Comparison of ENCODE assay signal across 10 mouse cellular contexts in the genomic region with DNA sequence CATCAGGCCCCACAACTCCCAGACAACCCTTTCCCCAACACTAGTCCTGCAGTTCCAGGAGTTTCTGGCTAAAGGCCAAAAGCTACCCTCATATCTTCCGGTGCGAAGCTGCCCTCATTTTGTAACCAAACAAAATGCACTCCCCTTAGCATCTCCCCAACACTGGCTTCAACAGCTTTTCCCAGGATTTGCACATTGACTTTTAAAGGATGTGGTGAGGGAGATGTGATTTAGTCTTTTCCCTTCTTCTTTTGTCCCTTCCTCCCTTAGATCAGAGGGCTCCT. TPM values are rescaled to one million over a fixed set of nuclear protein-coding genes. Genes with fewer than 3 reads are reported as not detected.
DNase-seq lines count a peak whose midpoint lies in the region; ATAC-seq lines count a peak whose summit lies in the region.
"Had no signal": no experiment of that assay in that cellular context is flagged by ENCODE, and none has a peak within 500 bp of the region (broad histone marks: within the 10 kb centered on the region; RNA-seq: fewer than 3 reads in every experiment).

No protein-coding gene starts in this region.

- no peak overlapping the region; the same call in 1 of the 2 replicates for H3K4me3 ChIP-seq in kidney, embryonic 15.5 days (replicated peaks)
- peak overlapping the region; percentile 78 for H3K4me3 ChIP-seq in forebrain, embryonic 12.5 days (replicated peaks)
- peak overlapping the region; percentile 73 for H3K4me3 ChIP-seq in limb, embryonic 10.5 days
- peak overlapping the region; percentile 69 for H3K4me3 ChIP-seq in neural tube, embryonic 15.5 days (replicated peaks)

- peak overlapping the region; percentile 85 for H3K4me2 ChIP-seq in kidney, embryonic 15.5 days
- H3K4me2 ChIP-seq in forebrain, embryonic 12.5 days, result peak overlapping the region; percentile 72
- H3K4me2 ChIP-seq in neural tube, embryonic 15.5 days, result peak overlapping the region; percentile 69

- no peaks in the 10 kb centered on the region for H3K9me3 ChIP-seq in kidney, embryonic 15.5 days (replicated peaks)
- no peaks in the 10 kb centered on the region for H3K9me3 ChIP-seq in forebrain, embryonic 12.5 days
- no peaks in the 10 kb centered on the region for H3K9me3 ChIP-seq in limb, embryonic 10.5 days (replicated peaks)
- H3K9me3 ChIP-seq in neural tube, embryonic 15.5 days (replicated peaks), result no peaks in the 10 kb centered on the region
- H3K9me3 ChIP-seq: liver, embryonic 13.5 days had no signal

- 50% methylated on average over 2 of the region's 2 CpGs for WGBS in kidney, embryonic 15.5 days
- 33% methylated on average over 2 of the region's 2 CpGs for WGBS in forebrain, embryonic 12.5 days
- WGBS in limb, embryonic 10.5 days, result 61% methylated on average over 2 of the region's 2 CpGs
- 10% methylated on average over 2 of the region's 2 CpGs for WGBS in neural tube, embryonic 15.5 days

- peaks cover 35% of the 10 kb centered on the region for H3K4me1 ChIP-seq in kidney, embryonic 15.5 days
- peaks cover 43% of the 10 kb centered on the region for H3K4me1 ChIP-seq in forebrain, embryonic 12.5 days
- peaks cover 43% of the 10 kb centered on the region for H3K4me1 ChIP-seq in limb, embryonic 10.5 days
- H3K4me1 ChIP-seq in neural tube, embryonic 15.5 days, result peaks cover 42% of the 10 kb centered on the region

- H3K27me3 ChIP-seq in kidney, embryonic 15.5 days, result peaks cover 2% of the 10 kb centered on the region; the same call in 1 of the 2 replicates
- peaks cover 11% of the 10 kb centered on the region for H3K27me3 ChIP-seq in forebrain, embryonic 12.5 days
- H3K27me3 ChIP-seq in limb, embryonic 10.5 days (ENCODE audit: low read depth, poor library complexity, severe bottlenecking), result peaks cover 25% of the 10 kb centered on the region
- H3K27me3 ChIP-seq in neural tube, embryonic 15.5 days (replicated peaks), result peaks cover 4% of the 10 kb centered on the region; the same call in 1 of the 2 replicates

- DNase-seq in kidney, postnatal 4 days, result no peak
- DNase-seq in limb, embryonic 10.5 days (ENCODE audit: low spot score), result no peak
- DNase-seq in spleen, postnatal 14 days (ENCODE audit: low spot score in 2 of 2), result no peak
- no peak for DNase-seq in gastrocnemius, postnatal 10 days
- DNase-seq in layer of hippocampus, postnatal 14 days (ENCODE audit: low spot score in 2 of 2), result no peak
- DNase-seq: kidney, adult 8-10 months; liver, embryonic 13.5 days had no signal

- peaks cover 17% of the 10 kb centered on the region for H3K36me3 ChIP-seq in kidney, embryonic 15.5 days
- peaks cover 25% of the 10 kb centered on the region for H3K36me3 ChIP-seq in forebrain, embryonic 12.5 days (replicated peaks)
- H3K36me3 ChIP-seq in limb, embryonic 10.5 days, result peaks cover 49% of the 10 kb centered on the region
- peaks cover 27% of the 10 kb centered on the region for H3K36me3 ChIP-seq in neural tube, embryonic 15.5 days
- H3K36me3 ChIP-seq: liver, embryonic 13.5 days had no signal

- H3K27ac ChIP-seq in kidney, embryonic 15.5 days, result no peak overlapping the region
- peak overlapping the region; percentile 63; the same call in 1 of the 2 replicates for H3K27ac ChIP-seq in forebrain, embryonic 12.5 days
- H3K27ac ChIP-seq in limb, embryonic 10.5 days, result no peak overlapping the region
- H3K27ac ChIP-seq in neural tube, embryonic 15.5 days (replicated peaks), result peak overlapping the region; percentile 74
- H3K27ac ChIP-seq: liver, embryonic 13.5 days had no signal

- no peak overlapping the region for H3K9ac ChIP-seq in kidney, embryonic 15.5 days
- peak overlapping the region; percentile 86 for H3K9ac ChIP-seq in forebrain, embryonic 12.5 days
- peak overlapping the region; percentile 59 for H3K9ac ChIP-seq in neural tube, embryonic 15.5 days (replicated peaks)
- H3K9ac ChIP-seq: liver, embryonic 13.5 days had no signal

- no peak for ATAC-seq in kidney, embryonic 15.5 days (replicated peaks; ENCODE audit: low FRiP score)
- ATAC-seq in forebrain, embryonic 12.5 days (ENCODE audit: low FRiP score), result no peak
- no peak for ATAC-seq in neural tube, embryonic 15.5 days (ENCODE audit: low FRiP score)

RNA-seq across cellular contexts. Expression of gene Sema6c, which starts 2.0 kb away (rescaled TPM):
- 3.9 and 4.5 TPM in 2 replicates for polyA plus RNA-seq in kidney, embryonic 15.5 days (2015; fragmentation: Nextera tagmentation; extraction: Ambion mirVana)
- 31.2 and 34.5 TPM in 2 replicates for polyA plus RNA-seq in forebrain, embryonic 12.5 days (2016; fragmentation: Nextera tagmentation; extraction: Ambion mirVana)
- 8.9 and 15.8 TPM in 2 replicates for polyA plus RNA-seq in limb, embryonic 10.5 days (2016; fragmentation: Nextera tagmentation; extraction: Ambion mirVana)
- polyA plus RNA-seq in neural tube, embryonic 15.5 days (2015; fragmentation: Nextera tagmentation; extraction: Ambion mirVana), result 17.7 and 24.4 TPM in 2 replicates
- total RNA-seq in gastrocnemius, postnatal 10 days (2021), result 100 to 1,000 TPM; 103 to 123 TPM
- total RNA-seq in layer of hippocampus, postnatal 14 days (2021), result 10 to 100 TPM; 48.6 to 52.6 TPM

RNA-seq across cellular contexts. Expression of gene Tnfaip8l2, which starts 20.1 kb away (rescaled TPM):
- polyA plus RNA-seq in kidney, embryonic 15.5 days (2015; fragmentation: Nextera tagmentation; extraction: Ambion mirVana), result 2.7 and 2.9 TPM in 2 replicates
- polyA plus RNA-seq in forebrain, embryonic 12.5 days (2016; fragmentation: Nextera tagmentation; extraction: Ambion mirVana), result 1.5 and 2.0 TPM in 2 replicates
- polyA plus RNA-seq in limb, embryonic 10.5 days (2016; fragmentation: Nextera tagmentation; extraction: Ambion mirVana), result 0.35 and 1.9 TPM in 2 replicates
- polyA plus RNA-seq in neural tube, embryonic 15.5 days (2015; fragmentation: Nextera tagmentation; extraction: Ambion mirVana), result 3.0 and 5.6 TPM in 2 replicates
- 1 to 10 TPM; 1.8 to 2.3 TPM for total RNA-seq in gastrocnemius, postnatal 10 days (2021)
- total RNA-seq in layer of hippocampus, postnatal 14 days (2021), result 1 to 10 TPM; 2.3 to 3.0 TPM

RNA-seq across cellular contexts. Expression of gene Lysmd1, which starts 28.4 kb away (rescaled TPM):
- 14.5 and 15.5 TPM in 2 replicates for polyA plus RNA-seq in kidney, embryonic 15.5 days (2015; fragmentation: Nextera tagmentation; extraction: Ambion mirVana)
- 19.7 and 21.1 TPM in 2 replicates for polyA plus RNA-seq in forebrain, embryonic 12.5 days (2016; fragmentation: Nextera tagmentation; extraction: Ambion mirVana)
- 12.6 and 16.2 TPM in 2 replicates for polyA plus RNA-seq in limb, embryonic 10.5 days (2016; fragmentation: Nextera tagmentation; extraction: Ambion mirVana)
- polyA plus RNA-seq in neural tube, embryonic 15.5 days (2015; fragmentation: Nextera tagmentation; extraction: Ambion mirVana), result 38.1 and 46.0 TPM in 2 replicates
- total RNA-seq in gastrocnemius, postnatal 10 days (2021), result 1 to 10 TPM; 6.0 to 6.7 TPM
- total RNA-seq in layer of hippocampus, postnatal 14 days (2021), result 10 to 100 TPM; 22.5 to 22.8 TPM

RNA-seq across cellular contexts. Expression of gene Scnm1, which starts 28.5 kb away (rescaled TPM):
- 67.7 and 71.6 TPM in 2 replicates for polyA plus RNA-seq in kidney, embryonic 15.5 days (2015; fragmentation: Nextera tagmentation; extraction: Ambion mirVana)
- 84.6 and 95.1 TPM in 2 replicates for polyA plus RNA-seq in forebrain, embryonic 12.5 days (2016; fragmentation: Nextera tagmentation; extraction: Ambion mirVana)
- 74.1 and 79.7 TPM in 2 replicates for polyA plus RNA-seq in limb, embryonic 10.5 days (2016; fragmentation: Nextera tagmentation; extraction: Ambion mirVana)
- 86.7 and 88.4 TPM in 2 replicates for polyA plus RNA-seq in neural tube, embryonic 15.5 days (2015; fragmentation: Nextera tagmentation; extraction: Ambion mirVana)
- total RNA-seq in gastrocnemius, postnatal 10 days (2021), result 10 to 100 TPM; 35.5 to 40.8 TPM
- 10 to 100 TPM; 39.6 to 41.2 TPM for total RNA-seq in layer of hippocampus, postnatal 14 days (2021)

RNA-seq across cellular contexts. Expression of gene Tmod4, which starts 38.0 kb away (rescaled TPM):
- polyA plus RNA-seq in kidney, embryonic 15.5 days (2015; fragmentation: Nextera tagmentation; extraction: Ambion mirVana), result 0.93 and 1.9 TPM in 2 replicates
- polyA plus RNA-seq in forebrain, embryonic 12.5 days (2016; fragmentation: Nextera tagmentation; extraction: Ambion mirVana), result 0.97 and 1.1 TPM in 2 replicates
- 1.2 and 1.4 TPM in 2 replicates for polyA plus RNA-seq in limb, embryonic 10.5 days (2016; fragmentation: Nextera tagmentation; extraction: Ambion mirVana)
- polyA plus RNA-seq in neural tube, embryonic 15.5 days (2015; fragmentation: Nextera tagmentation; extraction: Ambion mirVana), result 1.3 and 1.5 TPM in 2 replicates
- 100 to 1,000 TPM; 423 to 469 TPM for total RNA-seq in gastrocnemius, postnatal 10 days (2021)
- total RNA-seq in layer of hippocampus, postnatal 14 days (2021), result 1 to 10 TPM in 1 of 2 experiments, under 1 TPM in 1; 0.83 to 1.5 TPM

Comparison
In these comparisons a context has a peak if more than half of its experiments do, and no peak if none do; other contexts are left out.
1. H3K27ac ChIP-seq: peak in forebrain, embryonic 12.5 days (single experiment) and neural tube, embryonic 15.5 days (single experiment); none in kidney, embryonic 15.5 days (single experiment) and limb, embryonic 10.5 days (single experiment).
2. Peak in every context shown above with its lines, with median percentiles within 50 percentile points of each other: H3K4me2 ChIP-seq.